ENCODE assay signal across 37 mouse cellular contexts in genomic region chr14:8007486-8007885, GRCm38 (mm10). TPM values are rescaled to one million over a fixed set of nuclear protein-coding genes. Genes with fewer than 3 reads are reported as not detected.
DNase-seq lines count a peak whose midpoint lies in the region; ATAC-seq and TF ChIP-seq lines count a peak whose summit lies in the region.
"Had no signal": no experiment of that assay in that cellular context is flagged by ENCODE, and none has a peak within 500 bp of the region (broad histone marks: within the 10 kb centered on the region; RNA-seq: fewer than 3 reads in every experiment).

No protein-coding gene starts in this region.

- peaks cover 11% of the 10 kb centered on the region for H3K79me2 ChIP-seq in CH12.LX (replicated peaks; ENCODE audit: control insufficient read depth, extremely low read depth, insufficient read depth, poor library complexity, severe bottlenecking)

- TF ChIP-seq CTCF in layer of hippocampus, adult 2 months (conservative IDR thresholded peaks at IDR 0.05) = peak; percentile 25; the same call in 1 of the 2 replicates
- peak in 1 of 2 experiments; percentile 16; a peak in 1 of 4 replicates for TF ChIP-seq CTCF in CH12.LX (conservative IDR thresholded peaks at IDR 0.05 in 1 of 2, IDR thresholded peaks at IDR 0.05 in 1 of 2; ENCODE audit: low read depth in 2 of 2, low read length in 2 of 2)

- dilution Hi-C loops in CH12.LX (cut with MboI; ENCODE audit: extremely low pct_ligation_motif_present, extremely low pct_unique_long_range_greater_than_20kb, low sequenced_read_pairs) = no loop called here

- H3K36me3 ChIP-seq in CH12.LX (replicated peaks in 1 of 2; ENCODE audit: control insufficient read depth in 1 of 2, insufficient read depth in 1 of 2, low read length in 1 of 2) = peaks cover 0 to 18% of the 10 kb centered on the region in 2 experiments
- H3K36me3 ChIP-seq in limb, embryonic 10.5 days = no peaks in the 10 kb centered on the region
- H3K36me3 ChIP-seq in splenic B cell, adult 2 months (ENCODE audit: control insufficient read depth, insufficient read depth, low read length, poor library complexity, severe bottlenecking) = no peaks in the 10 kb centered on the region
- H3K36me3 ChIP-seq in midbrain, embryonic 14.5 days (ENCODE audit: control insufficient read depth, insufficient read depth, low read length) = no peaks in the 10 kb centered on the region
- H3K36me3 ChIP-seq: forebrain, embryonic 15.5 days; heart, embryonic 13.5 days; limb, embryonic 15.5 days; liver, embryonic 13.5 days; midbrain, embryonic 15.5 days had no signal

- TF ChIP-seq EP300 in CH12.LX (IDR thresholded peaks at IDR 0.05; ENCODE audit: low read length) = peak; percentile 74

- H3K27me3 ChIP-seq in CH12.LX (replicated peaks) = no peaks in the 10 kb centered on the region
- peaks cover 7% of the 10 kb centered on the region for H3K27me3 ChIP-seq in limb, embryonic 10.5 days (ENCODE audit: low read depth, poor library complexity, severe bottlenecking)
- H3K27me3 ChIP-seq in splenic B cell, adult 2 months (ENCODE audit: control insufficient read depth, insufficient read depth, low read length, poor library complexity, severe bottlenecking) = no peaks in the 10 kb centered on the region
- H3K27me3 ChIP-seq in midbrain, embryonic 14.5 days (ENCODE audit: control insufficient read depth, insufficient read depth, low read length) = no peaks in the 10 kb centered on the region
- H3K27me3 ChIP-seq: forebrain, embryonic 15.5 days; midbrain, embryonic 15.5 days had no signal

- H3K4me3 ChIP-seq in layer of hippocampus, adult 2 months = no peak overlapping the region
- H3K4me3 ChIP-seq in CH12.LX (replicated peaks in 1 of 3; ENCODE audit: low read depth in 2 of 3, low read length in 2 of 3, poor library complexity in 1 of 3) = no peak overlapping the region
- no peak overlapping the region for H3K4me3 ChIP-seq in limb, embryonic 10.5 days
- no peak overlapping the region for H3K4me3 ChIP-seq in midbrain, embryonic 14.5 days (replicated peaks; ENCODE audit: low read depth, low read length)
- H3K4me3 ChIP-seq: forebrain, embryonic 15.5 days; heart, embryonic 13.5 days; limb, embryonic 15.5 days; liver, embryonic 13.5 days; midbrain, embryonic 15.5 days had no signal

- TF ChIP-seq POLR2A in CH12.LX (IDR thresholded peaks at IDR 0.05; ENCODE audit: low read depth, low read length) = no peak

- ATAC-seq in midbrain, embryonic 14.5 days (ENCODE audit: low FRiP score, low TSS enrichment) = no peak
- ATAC-seq: forebrain, embryonic 15.5 days; inflammation-experienced regulatory T-cells, adult 6 months; lung, postnatal 0 days; midbrain, embryonic 15.5 days had no signal

- peak overlapping the region; percentile 61; the same call in 1 of the 2 replicates for H3K4me2 ChIP-seq in CH12.LX (ENCODE audit: insufficient read depth, low read depth, poor library complexity, severe bottlenecking)
- no peak overlapping the region for H3K4me2 ChIP-seq in midbrain, embryonic 14.5 days (ENCODE audit: low read length)
- H3K4me2 ChIP-seq: forebrain, embryonic 15.5 days; heart, embryonic 13.5 days; hindbrain, embryonic 14.5 days; limb, embryonic 15.5 days; liver, embryonic 13.5 days; midbrain, embryonic 15.5 days had no signal

- 72% methylated on average over 2 of the region's 2 CpGs for WGBS in limb, embryonic 10.5 days
- 90% methylated on average over 2 of the region's 2 CpGs for WGBS in midbrain, embryonic 14.5 days

- H3K27ac ChIP-seq in layer of hippocampus, adult 2 months = no peak overlapping the region
- peak overlapping the region; percentile 45 for H3K27ac ChIP-seq in CH12.LX (ENCODE audit: insufficient read depth, low read depth)
- H3K27ac ChIP-seq in limb, embryonic 10.5 days = peak overlapping the region; percentile 53; the same call in 1 of the 2 replicates
- no peak overlapping the region for H3K27ac ChIP-seq in midbrain, embryonic 14.5 days (replicated peaks; ENCODE audit: low read depth, low read length)
- H3K27ac ChIP-seq: forebrain, embryonic 15.5 days; heart, embryonic 13.5 days; hindbrain, embryonic 14.5 days; limb, embryonic 15.5 days; liver, embryonic 13.5 days; midbrain, embryonic 15.5 days had no signal

- H3K9me3 ChIP-seq in CH12.LX (replicated peaks; ENCODE audit: low read length) = no peaks in the 10 kb centered on the region
- H3K9me3 ChIP-seq in limb, embryonic 10.5 days (replicated peaks) = no peaks in the 10 kb centered on the region
- no peaks in the 10 kb centered on the region for H3K9me3 ChIP-seq in midbrain, embryonic 14.5 days (ENCODE audit: control insufficient read depth, low read length)
- H3K9me3 ChIP-seq: forebrain, embryonic 15.5 days; heart, embryonic 13.5 days; limb, embryonic 15.5 days; liver, embryonic 13.5 days; midbrain, embryonic 15.5 days had no signal

- H3K4me1 ChIP-seq in CH12.LX (ENCODE audit: control insufficient read depth in 1 of 2, insufficient read depth in 2 of 2) = peaks cover 31 to 75% of the 10 kb centered on the region in 2 experiments
- H3K4me1 ChIP-seq in limb, embryonic 10.5 days = peaks cover 35% of the 10 kb centered on the region
- peaks cover 7% of the 10 kb centered on the region for H3K4me1 ChIP-seq in midbrain, embryonic 14.5 days (ENCODE audit: control insufficient read depth, insufficient read depth, low read length)

- DNase-seq in layer of hippocampus, adult 2 months (ENCODE audit: low spot score in 2 of 2) = no peak
- no peak for DNase-seq in layer of hippocampus, adult 8-10 months (ENCODE audit: low spot score in 2 of 2)
- DNase-seq in CH12.LX (ENCODE audit: extremely low read depth) = peak; percentile 64
- no peak for DNase-seq in limb, embryonic 10.5 days (ENCODE audit: low spot score)
- peak; percentile 13 for DNase-seq in splenic B cell, adult 2 months (ENCODE audit: low read depth, low spot score)
- no peak for DNase-seq in thymus, postnatal 10 days (ENCODE audit: low spot score in 2 of 2)
- no peak for DNase-seq in midbrain, embryonic 14.5 days
- DNase-seq: gastrocnemius, postnatal 10 days; heart, postnatal 10 days; kidney, adult 18-20 months; kidney, postnatal 4 days; layer of hippocampus, adult 9-11 months; liver, embryonic 13.5 days; lung, adult 18-20 months; lung, postnatal 4 days; right cerebral cortex, postnatal 25 days; spleen, adult 18-20 months; thymus, postnatal 25 days had no signal

- no peak overlapping the region for H3K9ac ChIP-seq in CH12.LX (ENCODE audit: insufficient read depth, low read depth)
- H3K9ac ChIP-seq in midbrain, embryonic 14.5 days (replicated peaks; ENCODE audit: low read length) = no peak overlapping the region
- H3K9ac ChIP-seq: forebrain, embryonic 15.5 days; heart, embryonic 13.5 days; hindbrain, embryonic 14.5 days; limb, embryonic 15.5 days; liver, embryonic 13.5 days; midbrain, embryonic 15.5 days had no signal

- no peak for TF ChIP-seq RAD21 in CH12.LX (IDR thresholded peaks at IDR 0.05; ENCODE audit: low read depth, low read length)

- in situ Hi-C loops in CH12.LX (cut with MboI; ENCODE audit: low pct_ligation_motif_present, low pct_unique_long_range_greater_than_20kb, low sequenced_read_pairs) = no loop called here

TF ChIP-seq in CH12.LX, 34 proteins besides CTCF, POLR2A, EP300 and RAD21 (continues in another document):
- TF ChIP-seq ETS1 (conservative IDR thresholded peaks at IDR 0.05; ENCODE audit: low read depth, low read length) (peak; percentile 56), TBP (conservative IDR thresholded peaks at IDR 0.05; ENCODE audit: low read depth, low read length) (no peak), JUND (conservative IDR thresholded peaks at IDR 0.05; ENCODE audit: low read depth, low read length) (0 out of 2 replicates have a peak, but pooled peaks have one; percentile 28), CHD1 (IDR thresholded peaks at IDR 0.05; ENCODE audit: low read depth, low read length) (0 out of 2 replicates have a peak, but pooled peaks have one; percentile 73), BHLHE40 (IDR thresholded peaks at IDR 0.05; ENCODE audit: low read depth, low read length) (0 out of 2 replicates have a peak, but pooled peaks have one; percentile 27), IRF4 (IDR thresholded peaks at IDR 0.05; ENCODE audit: low read depth, low read length) (0 out of 2 replicates have a peak, but pooled peaks have one; percentile 15), PAX5 (IDR thresholded peaks at IDR 0.05; ENCODE audit: low read length) (no peak), POLR2AphosphoS2 (IDR thresholded peaks at IDR 0.05; ENCODE audit: low read depth, low read length) (no peak), TCF12 (IDR thresholded peaks at IDR 0.05; ENCODE audit: low read depth, low read length) (peak; percentile 38; the same call in 1 of the 2 replicates), CHD2 (IDR thresholded peaks at IDR 0.05; ENCODE audit: low read length) (peak; percentile 65; the same call in 1 of the 2 replicates), MYC (IDR thresholded peaks at IDR 0.05; ENCODE audit: low read depth, low read length) (peak; percentile 52; the same call in 1 of the 2 replicates), KAT2A (IDR thresholded peaks at IDR 0.05; ENCODE audit: insufficient replicate concordance, low read length) (0 out of 2 replicates have a peak, but pooled peaks have one; percentile 5)

RNA-seq across cellular contexts. Expression of gene Abhd6, which starts 4.8 kb away (rescaled TPM):
- 10 to 100 TPM; 77.1 to 78.0 TPM for total RNA-seq in layer of hippocampus, adult 2 months (2021)
- 10 to 100 TPM; 59.0 to 78.0 (median 67.0) TPM for total RNA-seq in layer of hippocampus, adult 8-10 months (2022)
- total RNA-seq in CH12.LX (2012; rRNA removed) = 36.0 and 38.1 TPM in 2 replicates
- 31.9 and 39.2 TPM in 2 replicates for total RNA-seq in CH12.LX (2014; rRNA removed)
- polyA plus RNA-seq in CH12.LX (2012; ENCODE audit: insufficient read length, low read depth) = 45.2 and 55.9 TPM in 2 replicates
- 13.8 and 20.9 TPM in 2 replicates for polyA plus RNA-seq in limb, embryonic 10.5 days (2016; fragmentation: Nextera tagmentation; extraction: Ambion mirVana)
- 31.0 and 31.6 TPM in 2 replicates for polyA plus RNA-seq in midbrain, embryonic 14.5 days (2014; fragmentation: Nextera tagmentation; extraction: Ambion mirVana)
- total RNA-seq: MEL had no signal

RNA-seq across cellular contexts. Expression of gene Dnase1l3, which starts 13.1 kb away (rescaled TPM):
- not detected for total RNA-seq in layer of hippocampus, adult 2 months (2021)
- not detected for total RNA-seq in layer of hippocampus, adult 8-10 months (2022)
- total RNA-seq in CH12.LX (2012; rRNA removed) = 1.5 and 2.5 TPM in 2 replicates
- total RNA-seq in CH12.LX (2014; rRNA removed) = 2.5 and 2.9 TPM in 2 replicates
- 30.4 and 36.0 TPM in 2 replicates for polyA plus RNA-seq in CH12.LX (2012; ENCODE audit: insufficient read length, low read depth)
- not detected in 2 replicates for polyA plus RNA-seq in limb, embryonic 10.5 days (2016; fragmentation: Nextera tagmentation; extraction: Ambion mirVana)
- polyA plus RNA-seq in midbrain, embryonic 14.5 days (2014; fragmentation: Nextera tagmentation; extraction: Ambion mirVana) = 0.09 TPM in 1 of 2 replicates, not detected in the other
- total RNA-seq: heart, postnatal 10 days; hematopoietic stem cell, adult 5-6 weeks; left cerebral cortex, postnatal 10 days; MEL had no signal
- polyA plus RNA-seq: neural tube, embryonic 11.5 days had no signal

RNA-seq across cellular contexts. Expression of gene Gm45521, which starts 50.4 kb away (rescaled TPM):
- not detected for total RNA-seq in layer of hippocampus, adult 2 months (2021)
- under 1 TPM in 1 of 4 experiments, not detected in 3; 0.71 TPM for total RNA-seq in layer of hippocampus, adult 8-10 months (2022)
- total RNA-seq in CH12.LX (2012; rRNA removed) (not detected in 2 replicates), CH12.LX (2014; rRNA removed) (not detected in 2 replicates)
- not detected in 2 replicates for polyA plus RNA-seq in CH12.LX (2012; ENCODE audit: insufficient read length, low read depth)
- polyA plus RNA-seq in limb, embryonic 10.5 days (2016; fragmentation: Nextera tagmentation; extraction: Ambion mirVana) = not detected in 2 replicates
- polyA plus RNA-seq in midbrain, embryonic 14.5 days (2014; fragmentation: Nextera tagmentation; extraction: Ambion mirVana) = not detected in 2 replicates
- total RNA-seq: adrenal gland, adult 18-20 months; adrenal gland, postnatal 25 days; gastrocnemius, postnatal 10 days; heart, adult 8-10 months; heart, postnatal 10 days; hematopoietic stem cell, adult 5-6 weeks; MEL; neutrophil, adult 5-6 weeks had no signal
- polyA plus RNA-seq: cortical plate, adult 2 months; forebrain, embryonic 15.5 days; gonadal fat pad, adult 2 months; heart, embryonic 13.5 days; inflammation-experienced regulatory T-cells, adult 6 months; kidney, embryonic 16.5 days; limb, embryonic 15.5 days; liver, embryonic 13.5 days; lung, postnatal 0 days; neural tube, embryonic 11.5 days; stomach, embryonic 14.5 days had no signal

Comparison
In these comparisons a context has a peak if more than half of its experiments do, and no peak if none do; other contexts are left out.
1. DNase-seq: peak in CH12.LX (single experiment) and splenic B cell, adult 2 months (single experiment); none in layer of hippocampus, adult 2 months (0 of 2), layer of hippocampus, adult 8-10 months (0 of 2), limb, embryonic 10.5 days (single experiment), thymus, postnatal 10 days (0 of 2) and midbrain, embryonic 14.5 days (single experiment).
2. H3K27ac ChIP-seq: peak in CH12.LX (single experiment) and limb, embryonic 10.5 days (single experiment); none in layer of hippocampus, adult 2 months (single experiment) and midbrain, embryonic 14.5 days (single experiment).